Mouse (Mus musculus) spleen, adult 2 months (tissue): ENCODE data around the gene Ext2. TPM values are rescaled to one million over a fixed set of nuclear protein-coding genes. Genes with fewer than 3 reads are reported as not detected.

Experiments used
- DNase-seq, 2 experiments: peaks; one replicate each; pipeline versions ENCODE4 v3.0.0 to v3.0.0-alpha.2; 2012 to 2021; ENCODE audit warnings: low spot score in 2 of 2, low read depth in 1 of 2
- H3K27ac ChIP-seq: fragments of 200-500 bp; 2 replicates; pipeline ENCODE4 v1.5.1; 2012; ENCODE audit warnings: low read length, inconsistent platforms; ENCODE audit not compliant: insufficient read depth
- H3K27me3 ChIP-seq: fragments of 200-500 bp; 2 replicates; pipeline ENCODE4 v1.6.1; 2012; ENCODE audit warnings: mild to moderate bottlenecking, moderate library complexity, low read length, inconsistent platforms; ENCODE audit not compliant: control insufficient read depth, insufficient read depth
- H3K36me3 ChIP-seq: fragments of 200-500 bp; 2 replicates; pipeline ENCODE4 v1.6.1; 2012; ENCODE audit warnings: mild to moderate bottlenecking, low read length, inconsistent platforms; ENCODE audit not compliant: control insufficient read depth, insufficient read depth
- H3K4me1 ChIP-seq: fragments of 200-500 bp; 2 replicates; pipeline ENCODE4 v1.6.1; 2011; ENCODE audit warnings: inconsistent platforms; ENCODE audit not compliant: control insufficient read depth, insufficient read depth, insufficient read length
- H3K4me3 ChIP-seq: fragments of 200-500 bp; 2 replicates; pipeline ENCODE4 v1.5.1; 2011; ENCODE audit warnings: mild to moderate bottlenecking, inconsistent platforms; ENCODE audit not compliant: insufficient read depth, insufficient read length; ENCODE audit errors: extremely low read depth
- CTCF ChIP-seq: fragments of 200-500 bp; IDR thresholded peaks from 2 replicates; pipeline ENCODE4 v1.5.1; 2011; ENCODE audit warnings: mild to moderate bottlenecking, inconsistent platforms; ENCODE audit not compliant: insufficient read depth, insufficient read length, insufficient replicate concordance; ENCODE audit errors: extremely low read depth
- POLR2A ChIP-seq: fragments of 200-500 bp; IDR thresholded peaks from 2 replicates; pipeline ENCODE4 v1.6.1; 2011; ENCODE audit warnings: low read depth, low read length, inconsistent platforms
- WGBS: fragments of 180-500 bp; shearing (Covaris S2); methylation state at CpG from one replicate; pipeline ENCODE4 v1.1.7; 2018; 5-methylcytosine and 5-hydroxymethylcytosine counted together
- polyA plus RNA-seq: library from polyadenylated mRNA; depleted of rRNA; stranded (reverse); fragments of >200 nt; gene quantifications from 2 replicates; pipeline ENCODE4 v1.2.3, GENCODE M21; 2012; rRNA removed

Ext2 gene
- polyA plus RNA-seq, 1 experiment = 23.9 TPM

DNA sequence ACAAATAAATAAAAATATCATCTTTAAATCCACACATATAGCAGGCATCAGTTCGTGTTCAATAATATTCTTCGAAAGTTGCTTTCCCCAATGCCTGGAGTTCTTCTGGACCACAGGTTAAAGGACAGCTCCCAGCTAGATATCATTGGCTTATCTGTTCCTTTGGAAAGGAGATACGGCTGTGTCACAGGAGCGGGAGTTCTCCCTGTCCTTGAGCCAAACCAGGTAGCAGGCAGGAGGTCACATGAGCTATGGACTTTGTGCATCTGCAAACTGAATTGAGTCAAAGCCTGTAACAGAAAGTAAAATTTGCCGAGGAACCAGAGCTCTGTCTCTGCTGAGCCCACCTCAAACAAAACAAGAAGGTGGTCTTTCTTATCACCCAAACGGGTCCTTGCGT, 209.3 kb downstream of the Ext2 start:
- no peaks in the 10 kb centered on the region for H3K36me3 ChIP-seq
- no peak for DNase-seq
- WGBS = 79% methylated on average over 7 of the region's 7 CpGs
- H3K27me3 ChIP-seq = no peaks in the 10 kb centered on the region
- TF ChIP-seq CTCF (no peak), POLR2A (no peak)
- H3K27ac ChIP-seq = no peak overlapping the region
- no peak overlapping the region for H3K4me3 ChIP-seq
- H3K4me1 ChIP-seq = no peaks in the 10 kb centered on the region

Other genes starting within 250 kb of the Ext2 start
- gene Alx4, start 180.2 kb downstream of the Ext2 start, polyA plus RNA-seq = 0.79 and 0.83 TPM in 2 replicates
- gene Accs, start 27.4 kb upstream of the Ext2 start, polyA plus RNA-seq = 16.4 and 19.5 TPM in 2 replicates
- gene Accsl, start 46.6 kb upstream of the Ext2 start, polyA plus RNA-seq = 0.04 TPM in 1 of 2 replicates, not detected in the other
- 12.3 and 15.7 TPM in 2 replicates for gene Gm13889, start 134.6 kb upstream of the Ext2 start, polyA plus RNA-seq
- gene Gm27027, start 173.8 kb upstream of the Ext2 start, polyA plus RNA-seq = 0.47 TPM in 1 of 2 replicates, not detected in the other
- 23.2 and 24.7 TPM in 2 replicates for gene Alkbh3, start 188.2 kb upstream of the Ext2 start, polyA plus RNA-seq